Mouse (Mus musculus) erythroid progenitor cell, adult 5-6 weeks (primary cell): ENCODE results near the gene Khdc3. TPM values are rescaled to one million over a fixed set of nuclear protein-coding genes. Genes with fewer than 3 reads are reported as not detected.

Experiments
- total RNA-seq, 2 experiments: library from RNA; stranded (forward) in 1 of 2; stranded (reverse) in 1 of 2; fragments of 150-400 nt in 1 of 2; fragments of 186-747, 209-891 nt in 1 of 2; gene quantifications; 2 replicates each; pipeline versions ENCODE4 v1.2.3 to v1.2.4; 2015 to 2017; ENCODE audit warnings: low replicate concordance in 2 of 2

Gene Khdc3
- total RNA-seq, 2 experiments from 2014 or later = not detected

Other genes with a start within 250 kb of the Khdc3 start
- gene Pygo1, start 176.2 kb upstream of the Khdc3 start, total RNA-seq (2015; ENCODE audit: low replicate concordance) = not detected in 2 replicates
- not detected in 2 replicates for gene Pygo1, start 176.2 kb upstream of the Khdc3 start, total RNA-seq (2017; ENCODE audit: low replicate concordance)
- not detected in 2 replicates for gene Dyx1c1, start 143.1 kb upstream of the Khdc3 start, total RNA-seq (2015; ENCODE audit: low replicate concordance)
- not detected in 2 replicates for gene Dyx1c1, start 143.1 kb upstream of the Khdc3 start, total RNA-seq (2017; ENCODE audit: low replicate concordance)
- gene Gm44503, start 143.0 kb upstream of the Khdc3 start, total RNA-seq (2015; ENCODE audit: low replicate concordance) = not detected in 2 replicates
- gene Gm44503, start 143.0 kb upstream of the Khdc3 start, total RNA-seq (2017; ENCODE audit: low replicate concordance) = not detected in 2 replicates
- gene Ccpg1os, start 116.5 kb upstream of the Khdc3 start, total RNA-seq (2015; ENCODE audit: low replicate concordance) = 2.5 TPM in 1 of 2 replicates, not detected in the other
- 0.77 TPM in 1 of 2 replicates, not detected in the other for gene Ccpg1os, start 116.5 kb upstream of the Khdc3 start, total RNA-seq (2017; ENCODE audit: low replicate concordance)
- gene Ccpg1, start 116.4 kb upstream of the Khdc3 start, total RNA-seq (2015; ENCODE audit: low replicate concordance) = 13.8 and 30.6 TPM in 2 replicates
- 24.9 and 34.5 TPM in 2 replicates for gene Ccpg1, start 116.4 kb upstream of the Khdc3 start, total RNA-seq (2017; ENCODE audit: low replicate concordance)
- 6.8 and 14.7 TPM in 2 replicates for gene Pigb, start 61.5 kb upstream of the Khdc3 start, total RNA-seq (2015; ENCODE audit: low replicate concordance)
- 0.83 and 1.0 TPM in 2 replicates for gene Pigb, start 61.5 kb upstream of the Khdc3 start, total RNA-seq (2017; ENCODE audit: low replicate concordance)
- gene Rab27a, start 57.0 kb upstream of the Khdc3 start, total RNA-seq (2015; ENCODE audit: low replicate concordance) = 10.5 and 12.3 TPM in 2 replicates
- 12.2 and 13.2 TPM in 2 replicates for gene Rab27a, start 57.0 kb upstream of the Khdc3 start, total RNA-seq (2017; ENCODE audit: low replicate concordance)
- gene Gm20509, start 634 bp downstream of the Khdc3 start, total RNA-seq (2015; ENCODE audit: low replicate concordance) = not detected in 2 replicates
- gene Gm20509, start 634 bp downstream of the Khdc3 start, total RNA-seq (2017; ENCODE audit: low replicate concordance) = not detected in 2 replicates
- gene Rsl24d1, start 11.6 kb downstream of the Khdc3 start, total RNA-seq (2015; ENCODE audit: low replicate concordance) = 17.3 and 22.6 TPM in 2 replicates
- 24.1 and 42.3 TPM in 2 replicates for gene Rsl24d1, start 11.6 kb downstream of the Khdc3 start, total RNA-seq (2017; ENCODE audit: low replicate concordance)